Mouse (Mus musculus): ENCODE results near the gene Hoxa4. TPM values are rescaled to one million over a fixed set of nuclear protein-coding genes. Genes with fewer than 3 reads are reported as not detected.

Hoxa4 gene
- polyA plus RNA-seq, 1 experiment from 2014 or later, result 0.13 TPM

GRCm38 (mm10) chr6:52205638-52206621 lies 14.4 kb upstream of the Hoxa4 start:
- H3K27ac ChIP-seq (ENCODE audit: low read length), result no peak overlapping the region
- H3K4me2 ChIP-seq (ENCODE audit: low read depth, low read length), result no peak overlapping the region

DNA sequence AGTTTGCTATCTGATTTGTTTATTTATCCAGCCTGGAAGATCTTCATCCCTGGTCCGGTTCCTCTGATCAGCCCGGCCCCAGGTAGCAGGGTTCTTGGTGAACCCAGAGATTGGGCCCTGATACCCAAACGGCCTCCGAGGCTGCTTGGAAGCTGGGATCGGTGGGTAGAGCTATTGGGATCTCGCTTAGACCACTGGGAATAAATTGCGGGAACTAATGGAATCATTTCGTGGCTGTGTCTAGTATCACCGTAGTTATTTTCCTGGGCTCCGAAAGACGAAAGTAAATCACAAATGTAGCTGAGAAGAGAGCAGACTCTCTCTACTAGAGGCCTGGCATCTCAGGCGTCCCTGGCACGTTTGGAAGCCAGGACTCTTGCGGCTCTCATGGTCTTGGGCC lies 13.7 kb upstream of the Hoxa4 start:
- Histone ChIP-seq H3K9me3 (replicated peaks; ENCODE audit: control insufficient read depth, low read length) (no peaks in the 10 kb centered on the region), H3K4me3 (ENCODE audit: low read depth, low read length) (no peak overlapping the region), H3K36me3 (ENCODE audit: control insufficient read depth, insufficient read depth) (no peaks in the 10 kb centered on the region), H3K27me3 (ENCODE audit: control insufficient read depth, insufficient read depth, low read depth, low read length) (peaks cover 96% of the 10 kb centered on the region), H3K27ac (ENCODE audit: low read length) (no peak overlapping the region), H3K4me2 (ENCODE audit: low read depth, low read length) (no peak overlapping the region), H3K9ac (ENCODE audit: low read depth, low read length) (no peak overlapping the region), H3K4me1 (ENCODE audit: control insufficient read depth, low read depth, low read length) (no peaks in the 10 kb centered on the region)
- WGBS (ENCODE audit: insufficient replicate concordance), result 36% methylated on average over 14 of the region's 14 CpGs
- ATAC-seq (ENCODE audit: low read depth), result no peak

More at GRCm38 (mm10) chr6:52205638-52206621, 14.4 kb upstream of the Hoxa4 start:
- no peaks in the 10 kb centered on the region for H3K4me1 ChIP-seq (ENCODE audit: control insufficient read depth, low read depth, low read length)
- no peaks in the 10 kb centered on the region for H3K36me3 ChIP-seq (ENCODE audit: control insufficient read depth, insufficient read depth)
- no peaks in the 10 kb centered on the region for H3K9me3 ChIP-seq (replicated peaks; ENCODE audit: control insufficient read depth, low read length)
- 33% methylated on average over 54 of the region's 55 CpGs for WGBS (ENCODE audit: insufficient replicate concordance)
- H3K27me3 ChIP-seq (ENCODE audit: control insufficient read depth, insufficient read depth, low read depth, low read length), result peaks cover 96% of the 10 kb centered on the region
- no peak overlapping the region for H3K9ac ChIP-seq (ENCODE audit: low read depth, low read length)
- ATAC-seq (ENCODE audit: low read depth), result no peak
- no peak overlapping the region for H3K4me3 ChIP-seq (ENCODE audit: low read depth, low read length)

- Histone ChIP-seq H3K4me2 (ENCODE audit: low read depth, low read length) (peak within 1 kb of the TSS; percentile 34), H3K27me3 (ENCODE audit: control insufficient read depth, insufficient read depth, low read depth, low read length) (peaks cover 95% of the 10 kb centered on the region), H3K9ac (ENCODE audit: low read depth, low read length) (0 out of 2 replicates have a peak within 1 kb of the TSS, but pooled peaks have one; percentile 24), H3K4me1 (ENCODE audit: control insufficient read depth, low read depth, low read length) (no peaks in the 10 kb centered on the region), H3K4me3 (ENCODE audit: low read depth, low read length) (peak within 1 kb of the TSS; percentile 48), H3K27ac (ENCODE audit: low read length) (no peak within 1 kb of the TSS), H3K9me3 (replicated peaks; ENCODE audit: control insufficient read depth, low read length) (no peaks in the 10 kb centered on the region), H3K36me3 (ENCODE audit: control insufficient read depth, insufficient read depth) (no peaks in the 10 kb centered on the region)
- WGBS (ENCODE audit: insufficient replicate concordance), result under 1% methylated on average over 65 of the region's 65 CpGs
- ATAC-seq (ENCODE audit: low read depth), result peak; percentile 62
Measured at GRCm38 (mm10) chr6:52204050-52204752, 12.6 kb upstream of the Hoxa4 start, which contains the start of gene Hoxa5. Gene Hoxa5 (minus strand): TSS chr6:52204587.

DNA sequence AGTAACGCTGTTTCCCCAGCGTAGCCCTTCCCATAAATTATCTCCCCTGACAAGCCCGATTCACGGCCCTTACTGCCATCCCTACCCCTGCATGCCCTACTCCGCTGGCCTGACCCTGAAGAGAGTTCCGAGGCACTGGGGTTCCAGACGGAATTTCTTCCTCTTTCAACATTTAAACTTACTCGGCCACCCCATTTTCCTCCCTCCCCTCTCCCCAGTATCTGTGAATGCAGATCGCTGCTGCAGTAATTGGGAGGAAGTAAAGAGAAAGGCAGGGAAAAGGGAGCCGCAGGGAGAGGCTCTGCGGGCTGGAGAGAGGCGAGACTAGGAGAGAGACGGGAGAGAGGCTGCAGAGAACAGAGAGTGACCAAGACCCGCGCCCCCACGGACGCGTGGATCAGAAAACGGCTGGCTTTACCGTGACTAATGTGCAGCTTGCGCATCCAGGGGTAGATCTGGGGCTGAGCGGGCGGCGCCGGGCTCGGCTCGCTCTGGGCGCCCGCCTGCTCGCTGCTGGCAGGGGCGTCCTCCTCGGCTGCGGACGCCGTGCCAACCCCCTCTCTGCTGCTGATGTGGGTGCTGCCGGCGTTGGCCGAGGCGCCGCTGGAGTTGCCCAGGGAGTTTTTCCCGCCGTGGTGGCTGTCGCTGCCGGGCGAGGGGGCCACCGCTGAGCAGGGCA lies 12.0 kb upstream of the Hoxa4 start:
- Histone ChIP-seq H3K4me2 (ENCODE audit: low read depth, low read length) (peak overlapping the region; percentile 34), H3K4me3 (ENCODE audit: low read depth, low read length) (peak overlapping the region; percentile 48), H3K36me3 (ENCODE audit: control insufficient read depth, insufficient read depth) (no peaks in the 10 kb centered on the region), H3K4me1 (ENCODE audit: control insufficient read depth, low read depth, low read length) (no peaks in the 10 kb centered on the region), H3K27ac (ENCODE audit: low read length) (no peak overlapping the region), H3K9ac (ENCODE audit: low read depth, low read length) (0 out of 2 replicates have a peak overlapping the region, but pooled peaks have one; percentile 24), H3K9me3 (replicated peaks; ENCODE audit: control insufficient read depth, low read length) (no peaks in the 10 kb centered on the region), H3K27me3 (ENCODE audit: control insufficient read depth, insufficient read depth, low read depth, low read length) (peaks cover 93% of the 10 kb centered on the region)
- 4% methylated on average over 46 of the region's 46 CpGs for WGBS (ENCODE audit: insufficient replicate concordance)
- ATAC-seq (ENCODE audit: low read depth), result no peak

DNA sequence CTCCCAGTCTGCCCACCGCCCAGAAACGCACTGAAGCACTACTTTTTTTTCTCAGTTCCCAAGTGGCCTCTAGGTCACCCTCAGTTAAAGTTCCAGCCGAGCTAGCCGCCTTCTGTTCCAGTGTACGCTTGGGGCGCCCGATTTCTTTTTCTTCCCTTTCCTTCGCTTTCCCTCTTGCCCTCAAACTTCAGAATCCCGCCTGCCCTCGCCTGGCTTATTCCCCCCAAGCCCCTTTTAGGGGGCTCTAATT lies 11.5 kb upstream of the Hoxa4 start:
- no peaks in the 10 kb centered on the region for H3K4me1 ChIP-seq (ENCODE audit: control insufficient read depth, low read depth, low read length)
- H3K9me3 ChIP-seq (replicated peaks; ENCODE audit: control insufficient read depth, low read length), result no peaks in the 10 kb centered on the region
- peak overlapping the region; percentile 48 for H3K4me3 ChIP-seq (ENCODE audit: low read depth, low read length)
- H3K9ac ChIP-seq (ENCODE audit: low read depth, low read length), result no peak overlapping the region
- H3K27me3 ChIP-seq (ENCODE audit: control insufficient read depth, insufficient read depth, low read depth, low read length), result peaks cover 91% of the 10 kb centered on the region
- no peak overlapping the region for H3K4me2 ChIP-seq (ENCODE audit: low read depth, low read length)
- no peak overlapping the region for H3K27ac ChIP-seq (ENCODE audit: low read length)
- ATAC-seq (ENCODE audit: low read depth), result no peak
- no peaks in the 10 kb centered on the region for H3K36me3 ChIP-seq (ENCODE audit: control insufficient read depth, insufficient read depth)
- 22% methylated on average over 10 of the region's 10 CpGs for WGBS (ENCODE audit: insufficient replicate concordance)

- Histone ChIP-seq H3K4me1 (ENCODE audit: control insufficient read depth, low read depth, low read length) (no peaks in the 10 kb centered on the region), H3K9me3 (replicated peaks; ENCODE audit: control insufficient read depth, low read length) (no peaks in the 10 kb centered on the region), H3K36me3 (ENCODE audit: control insufficient read depth, insufficient read depth) (no peaks in the 10 kb centered on the region), H3K27ac (ENCODE audit: low read length) (no peak overlapping the region), H3K4me2 (ENCODE audit: low read depth, low read length) (no peak overlapping the region), H3K9ac (ENCODE audit: low read depth, low read length) (no peak overlapping the region), H3K27me3 (ENCODE audit: control insufficient read depth, insufficient read depth, low read depth, low read length) (peaks cover 89% of the 10 kb centered on the region), H3K4me3 (ENCODE audit: low read depth, low read length) (peak overlapping the region; percentile 48; the same call in 1 of the 2 replicates)
- no peak for ATAC-seq (ENCODE audit: low read depth)
- WGBS (ENCODE audit: insufficient replicate concordance), result 38% methylated on average over 22 of the region's 22 CpGs
Measured at GRCm38 (mm10) chr6:52202362-52203120, 11.0 kb upstream of the Hoxa4 start.

DNA sequence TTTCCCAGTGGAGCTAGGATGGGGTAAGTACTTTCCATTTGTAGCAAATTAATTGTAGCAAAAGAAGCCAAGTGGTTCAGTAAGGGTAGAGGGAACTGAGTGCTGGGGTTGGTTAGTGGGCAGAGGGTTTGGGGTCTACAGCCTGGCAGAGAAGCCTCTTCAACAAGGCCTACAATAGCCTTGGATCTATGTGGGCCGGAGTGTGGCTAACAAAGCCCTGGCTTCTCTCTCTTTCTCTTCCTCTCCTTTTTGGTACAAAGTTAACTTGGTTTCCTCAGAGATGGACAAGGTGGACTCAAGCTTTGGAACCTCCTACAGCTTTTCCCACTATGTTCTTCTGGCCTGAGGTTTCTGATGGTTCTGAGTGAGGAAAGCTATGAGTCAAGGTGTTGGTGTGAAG lies 9.7 kb upstream of the Hoxa4 start:
- Histone ChIP-seq H3K4me1 (ENCODE audit: control insufficient read depth, low read depth, low read length) (no peaks in the 10 kb centered on the region), H3K36me3 (ENCODE audit: control insufficient read depth, insufficient read depth) (no peaks in the 10 kb centered on the region), H3K4me3 (ENCODE audit: low read depth, low read length) (no peak overlapping the region), H3K9ac (ENCODE audit: low read depth, low read length) (no peak overlapping the region), H3K9me3 (replicated peaks; ENCODE audit: control insufficient read depth, low read length) (no peaks in the 10 kb centered on the region), H3K27ac (ENCODE audit: low read length) (no peak overlapping the region), H3K4me2 (ENCODE audit: low read depth, low read length) (no peak overlapping the region), H3K27me3 (ENCODE audit: control insufficient read depth, insufficient read depth, low read depth, low read length) (peaks cover 87% of the 10 kb centered on the region)
- 67% methylated on average over 1 of the region's 1 CpGs for WGBS (ENCODE audit: insufficient replicate concordance)
- ATAC-seq (ENCODE audit: low read depth), result no peak

GRCm38 (mm10) chr6:52200751-52201250 lies 9.2 kb upstream of the Hoxa4 start:
- no peak overlapping the region for H3K9ac ChIP-seq (ENCODE audit: low read depth, low read length)
- WGBS (ENCODE audit: insufficient replicate concordance), result 61% methylated on average over 10 of the region's 10 CpGs
- H3K4me2 ChIP-seq (ENCODE audit: low read depth, low read length), result no peak overlapping the region
- ATAC-seq (ENCODE audit: low read depth), result no peak
- H3K4me3 ChIP-seq (ENCODE audit: low read depth, low read length), result no peak overlapping the region
- H3K9me3 ChIP-seq (replicated peaks; ENCODE audit: control insufficient read depth, low read length), result no peaks in the 10 kb centered on the region
- no peaks in the 10 kb centered on the region for H3K36me3 ChIP-seq (ENCODE audit: control insufficient read depth, insufficient read depth)
- no peak overlapping the region for H3K27ac ChIP-seq (ENCODE audit: low read length)
- no peaks in the 10 kb centered on the region for H3K4me1 ChIP-seq (ENCODE audit: control insufficient read depth, low read depth, low read length)
- H3K27me3 ChIP-seq (ENCODE audit: control insufficient read depth, insufficient read depth, low read depth, low read length), result peaks cover 87% of the 10 kb centered on the region

Data from liver, embryonic 16.5 days (tissue).